Mouse (Mus musculus): ENCODE results near the gene Fbh1. TPM values are rescaled to one million over a fixed set of nuclear protein-coding genes. Genes with fewer than 3 reads are reported as not detected.
"Not testable (repeated sequence)": the region's sequence is repeated elsewhere in the genome, so short reads cannot be mapped to it uniquely, and the experiment has no call there.

Gene Fbh1
- polyA plus RNA-seq, 1 experiment, result 101 TPM

DNA sequence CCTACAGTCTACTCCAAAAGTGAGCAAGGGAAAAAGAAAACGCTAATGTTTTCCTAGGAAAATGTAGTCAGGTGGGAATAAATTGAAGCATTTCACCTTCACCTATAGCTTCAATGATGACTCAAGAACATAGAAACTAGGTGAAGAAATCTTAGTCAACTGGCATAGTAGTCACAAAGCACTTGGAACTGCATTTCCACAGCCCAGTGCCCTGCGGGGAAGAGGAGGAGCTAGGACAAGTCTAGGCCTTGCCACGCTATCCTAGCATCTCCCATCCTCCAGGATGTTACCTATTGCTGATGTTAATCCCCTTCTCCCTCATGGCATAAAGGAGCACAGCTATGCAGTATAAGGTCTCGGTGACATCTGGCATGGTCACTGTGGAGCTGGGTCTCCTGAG lies 14.8 kb downstream of the Fbh1 start:
- H3K27ac ChIP-seq (replicated peaks; ENCODE audit: low read depth, low read length), result no peak overlapping the region
- H3K4me1 ChIP-seq (ENCODE audit: control insufficient read depth, insufficient read depth, insufficient read length, low read length), result no peaks in the 10 kb centered on the region
- H3K4me3 ChIP-seq (ENCODE audit: insufficient read depth, low read depth, low read length), result no peak overlapping the region

DNA sequence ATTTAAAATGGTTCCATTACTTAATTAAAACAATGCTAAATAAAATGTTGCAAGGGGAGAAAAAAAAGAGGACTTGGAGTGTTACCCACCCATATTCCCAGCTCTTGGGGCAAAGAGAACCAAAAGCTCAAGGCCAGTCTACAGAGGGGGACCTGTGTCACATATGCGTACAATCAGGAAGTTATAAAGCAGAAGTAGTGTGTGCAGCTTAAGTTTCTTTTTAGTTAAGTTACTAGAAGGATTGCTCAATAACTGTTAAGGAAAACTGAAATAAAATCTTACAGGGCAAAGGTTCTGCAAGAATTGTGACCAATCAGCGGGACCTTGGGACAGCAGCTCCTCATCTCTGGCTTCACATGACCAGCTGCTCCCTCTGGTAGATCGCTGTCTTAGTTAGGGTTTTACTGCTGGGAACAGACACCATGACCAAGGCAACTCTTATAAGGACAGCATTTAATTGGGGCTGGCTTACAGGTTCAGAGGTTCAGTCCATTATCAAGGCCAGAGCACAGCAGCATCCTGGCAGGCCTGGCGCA lies 37.8 kb downstream of the Fbh1 start:
- Histone ChIP-seq H3K27ac (replicated peaks; ENCODE audit: low read depth, low read length) (0 out of 2 replicates have a peak overlapping the region, but pooled peaks have one; percentile 19), H3K4me1 (ENCODE audit: control insufficient read depth, insufficient read depth, insufficient read length, low read length) (no peaks in the 10 kb centered on the region; the same call in 1 of the 2 replicates), H3K4me3 (ENCODE audit: insufficient read depth, low read depth, low read length) (no peak overlapping the region)

DNA sequence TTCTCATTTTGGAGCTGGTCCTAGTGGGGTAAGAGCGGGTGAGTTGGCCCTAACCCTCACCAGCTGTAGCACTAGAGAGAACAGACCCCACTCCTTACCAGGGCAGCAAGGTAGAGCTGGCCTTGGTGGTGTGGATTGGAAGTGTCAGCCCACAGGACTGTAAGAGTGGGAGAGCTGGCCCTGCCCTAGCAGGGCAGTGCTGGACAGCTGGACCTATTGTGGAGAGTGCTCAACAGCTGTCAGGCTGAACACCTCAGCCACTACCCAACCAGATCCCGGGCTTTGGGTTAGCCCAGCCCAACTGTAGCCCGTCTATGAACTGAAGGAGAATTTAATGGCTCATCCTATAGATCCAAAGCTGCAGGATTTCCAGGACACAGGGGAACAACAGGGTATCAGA lies 38.6 kb downstream of the Fbh1 start:
- no peak overlapping the region for H3K27ac ChIP-seq (replicated peaks; ENCODE audit: low read depth, low read length)
- no peaks in the 10 kb centered on the region; the same call in 1 of the 2 replicates for H3K4me1 ChIP-seq (ENCODE audit: control insufficient read depth, insufficient read depth, insufficient read length, low read length)
- no peak overlapping the region for H3K4me3 ChIP-seq (ENCODE audit: insufficient read depth, low read depth, low read length)

GRCm38 (mm10) chr2:11735853-11736252 lies 41.5 kb downstream of the Fbh1 start:
- no peaks in the 10 kb centered on the region; the same call in 1 of the 2 replicates for H3K4me1 ChIP-seq (ENCODE audit: control insufficient read depth, insufficient read depth, insufficient read length, low read length)
- H3K27ac ChIP-seq (replicated peaks; ENCODE audit: low read depth, low read length), result 0 out of 2 replicates have a peak overlapping the region, but pooled peaks have one; percentile 34
- H3K4me3 ChIP-seq (ENCODE audit: insufficient read depth, low read depth, low read length), result no peak overlapping the region

- Histone ChIP-seq H3K4me3 (ENCODE audit: insufficient read depth, low read depth, low read length) (no peak overlapping the region), H3K27ac (replicated peaks; ENCODE audit: low read depth, low read length) (no peak overlapping the region), H3K4me1 (ENCODE audit: control insufficient read depth, insufficient read depth, insufficient read length, low read length) (no peaks in the 10 kb centered on the region; the same call in 1 of the 2 replicates)
Observed at GRCm38 (mm10) chr2:11732978-11733377, 44.4 kb downstream of the Fbh1 start.

DNA sequence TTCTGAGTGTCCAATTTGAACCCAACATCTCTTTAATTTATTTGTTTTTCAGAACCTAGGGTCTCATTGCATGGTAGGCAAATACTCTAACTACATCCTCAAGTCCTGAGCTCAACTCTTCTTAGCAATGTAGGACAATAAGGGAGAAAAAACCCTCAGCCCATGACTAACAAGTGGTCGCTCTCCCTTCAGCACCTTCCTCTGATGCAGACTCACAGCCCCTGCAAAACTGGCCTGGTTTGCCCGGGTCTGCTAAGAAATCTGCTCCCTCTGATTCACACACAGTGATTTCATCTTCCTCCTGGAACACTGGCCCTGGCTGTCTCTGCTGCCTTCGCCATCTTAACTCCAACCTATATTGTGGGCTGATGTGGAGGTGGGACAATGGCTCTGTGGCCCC lies 48.3 kb downstream of the Fbh1 start:
- Histone ChIP-seq H3K4me3 (ENCODE audit: insufficient read depth, low read depth, low read length) (no peak overlapping the region), H3K27ac (replicated peaks; ENCODE audit: low read depth, low read length) (peak overlapping the region; percentile 30; the same call in 1 of the 2 replicates), H3K4me1 (ENCODE audit: control insufficient read depth, insufficient read depth, insufficient read length, low read length) (no peaks in the 10 kb centered on the region; the same call in 1 of the 2 replicates)

GRCm38 (mm10) chr2:11727574-11727973 lies 49.8 kb downstream of the Fbh1 start:
- Histone ChIP-seq H3K27ac (replicated peaks; ENCODE audit: low read depth, low read length) (no peak overlapping the region), H3K4me3 (ENCODE audit: insufficient read depth, low read depth, low read length) (no peak overlapping the region), H3K4me1 (ENCODE audit: control insufficient read depth, insufficient read depth, insufficient read length, low read length) (no peaks in the 10 kb centered on the region; the same call in 1 of the 2 replicates)

DNA sequence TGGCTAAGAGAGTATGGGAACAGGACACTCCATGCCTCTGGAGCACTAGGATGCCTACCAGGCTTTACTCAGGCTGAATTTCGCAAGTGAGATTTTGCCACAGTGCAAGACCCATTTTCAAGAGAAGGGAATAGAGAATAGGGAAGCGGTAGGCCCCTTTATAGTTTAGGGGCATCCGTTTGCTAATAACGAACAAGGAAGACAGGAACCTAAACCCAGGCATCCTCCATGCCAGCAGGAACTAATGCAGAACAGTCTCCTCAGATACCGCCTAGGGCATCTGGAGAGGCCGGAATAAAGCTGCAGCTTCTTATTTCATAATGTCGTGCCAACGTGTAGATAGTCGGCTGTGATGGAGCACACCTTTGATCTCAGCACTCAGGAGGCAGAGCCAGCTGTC lies 54.8 kb downstream of the Fbh1 start:
- no peaks in the 10 kb centered on the region for H3K4me1 ChIP-seq (ENCODE audit: control insufficient read depth, insufficient read depth, insufficient read length, low read length)
- H3K27ac ChIP-seq (replicated peaks; ENCODE audit: low read depth, low read length), result no peak overlapping the region
- no peak overlapping the region for H3K4me3 ChIP-seq (ENCODE audit: insufficient read depth, low read depth, low read length)

DNA sequence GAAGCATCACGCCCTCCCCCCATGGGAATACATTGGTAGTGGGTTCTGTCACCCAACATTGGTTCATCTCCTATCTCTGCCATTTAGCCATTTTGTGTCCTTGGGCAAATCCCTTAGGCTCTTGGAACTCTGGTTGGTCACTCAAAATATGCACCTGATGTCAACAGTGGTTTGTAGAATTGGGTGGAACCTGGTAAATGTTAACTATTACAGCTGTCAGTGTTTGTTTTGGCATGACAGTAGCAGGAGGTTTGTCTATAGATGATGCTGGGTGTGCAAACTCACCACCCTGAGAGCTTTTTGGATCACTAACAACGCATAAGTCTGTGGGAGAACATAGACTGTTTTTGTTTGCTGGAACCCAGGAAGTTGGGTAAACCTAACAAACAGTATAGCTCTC lies 58.8 kb downstream of the Fbh1 start:
- no peak overlapping the region for H3K4me3 ChIP-seq (ENCODE audit: insufficient read depth, low read depth, low read length)
- peaks cover 3% of the 10 kb centered on the region for H3K4me1 ChIP-seq (ENCODE audit: control insufficient read depth, insufficient read depth, insufficient read length, low read length)
- H3K27ac ChIP-seq (replicated peaks; ENCODE audit: low read depth, low read length), result no peak overlapping the region

- no peak overlapping the region for H3K27ac ChIP-seq (replicated peaks; ENCODE audit: low read depth, low read length)
- peaks cover 15% of the 10 kb centered on the region for H3K4me1 ChIP-seq (ENCODE audit: control insufficient read depth, insufficient read depth, insufficient read length, low read length)
- H3K4me3 ChIP-seq (ENCODE audit: insufficient read depth, low read depth, low read length), result no peak overlapping the region
Observed at GRCm38 (mm10) chr2:11714535-11714934, 62.8 kb downstream of the Fbh1 start.

GRCm38 (mm10) chr2:11713021-11713420 lies 64.4 kb downstream of the Fbh1 start:
- peak overlapping the region; percentile 68 for H3K27ac ChIP-seq (replicated peaks; ENCODE audit: low read depth, low read length)
- H3K4me3 ChIP-seq (ENCODE audit: insufficient read depth, low read depth, low read length), result no peak overlapping the region
- H3K4me1 ChIP-seq (ENCODE audit: control insufficient read depth, insufficient read depth, insufficient read length, low read length), result peaks cover 15% of the 10 kb centered on the region

- Histone ChIP-seq H3K4me3 (ENCODE audit: insufficient read depth, low read depth, low read length) (no peak overlapping the region), H3K27ac (replicated peaks; ENCODE audit: low read depth, low read length) (peak overlapping the region; percentile 68), H3K4me1 (ENCODE audit: control insufficient read depth, insufficient read depth, insufficient read length, low read length) (peaks cover 15% of the 10 kb centered on the region)
Observed at GRCm38 (mm10) chr2:11712483-11712990, 64.8 kb downstream of the Fbh1 start.

- not testable (repeated sequence) for H3K27ac ChIP-seq (replicated peaks; ENCODE audit: low read depth, low read length); H3K4me3 ChIP-seq (ENCODE audit: insufficient read depth, low read depth, low read length)
- peaks cover 15% of the 10 kb centered on the region for H3K4me1 ChIP-seq (ENCODE audit: control insufficient read depth, insufficient read depth, insufficient read length, low read length)
Observed at GRCm38 (mm10) chr2:11710101-11710500, 67.3 kb downstream of the Fbh1 start.

DNA sequence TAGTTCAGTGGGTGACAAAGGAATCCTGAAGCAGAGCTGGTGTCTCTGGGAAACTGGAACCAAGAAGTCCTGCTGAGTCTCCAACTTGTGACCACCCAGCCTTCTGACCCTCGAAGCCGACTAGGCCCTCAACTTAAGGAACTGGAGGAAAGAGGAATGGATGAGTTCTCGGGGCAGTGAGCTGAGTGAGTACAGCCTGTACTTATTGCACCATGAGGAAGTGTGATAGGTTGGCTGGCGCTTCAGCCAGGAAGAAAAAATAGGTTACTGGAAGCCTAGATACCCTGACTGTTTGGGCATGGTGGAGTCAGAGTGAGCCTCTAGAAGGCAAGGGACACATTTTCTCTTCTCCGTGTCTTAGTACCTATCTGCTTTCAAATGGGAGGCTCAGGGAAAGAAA lies 68.8 kb downstream of the Fbh1 start:
- Histone ChIP-seq H3K27ac (replicated peaks; ENCODE audit: low read depth, low read length) (peak overlapping the region; percentile 88), H3K4me3 (ENCODE audit: insufficient read depth, low read depth, low read length) (peak overlapping the region; percentile 24), H3K4me1 (ENCODE audit: control insufficient read depth, insufficient read depth, insufficient read length, low read length) (peaks cover 14% of the 10 kb centered on the region)

DNA sequence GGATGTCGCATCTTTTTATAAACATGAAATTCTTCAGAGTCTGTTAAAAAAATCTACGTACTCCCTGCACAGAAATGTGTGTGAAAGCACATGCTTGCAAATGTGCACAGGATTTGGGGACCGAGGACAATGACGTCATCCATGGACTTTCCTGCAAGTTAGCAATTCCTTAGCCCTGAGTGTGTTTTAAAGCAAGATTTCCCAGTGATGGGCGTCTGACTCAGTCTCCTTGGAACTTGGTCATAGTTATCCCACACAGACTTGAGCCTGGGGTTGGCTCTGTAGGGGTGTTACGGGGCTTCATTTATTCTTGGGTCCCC lies 70.7 kb downstream of the Fbh1 start:
- H3K4me3 ChIP-seq (ENCODE audit: insufficient read depth, low read depth, low read length), result peak overlapping the region; percentile 98
- H3K27ac ChIP-seq (replicated peaks; ENCODE audit: low read depth, low read length), result peak overlapping the region; percentile 97
- H3K4me1 ChIP-seq (ENCODE audit: control insufficient read depth, insufficient read depth, insufficient read length, low read length), result 0 out of 2 replicates have a peak, but pooled peaks cover 3% of the 10 kb centered on the region

DNA sequence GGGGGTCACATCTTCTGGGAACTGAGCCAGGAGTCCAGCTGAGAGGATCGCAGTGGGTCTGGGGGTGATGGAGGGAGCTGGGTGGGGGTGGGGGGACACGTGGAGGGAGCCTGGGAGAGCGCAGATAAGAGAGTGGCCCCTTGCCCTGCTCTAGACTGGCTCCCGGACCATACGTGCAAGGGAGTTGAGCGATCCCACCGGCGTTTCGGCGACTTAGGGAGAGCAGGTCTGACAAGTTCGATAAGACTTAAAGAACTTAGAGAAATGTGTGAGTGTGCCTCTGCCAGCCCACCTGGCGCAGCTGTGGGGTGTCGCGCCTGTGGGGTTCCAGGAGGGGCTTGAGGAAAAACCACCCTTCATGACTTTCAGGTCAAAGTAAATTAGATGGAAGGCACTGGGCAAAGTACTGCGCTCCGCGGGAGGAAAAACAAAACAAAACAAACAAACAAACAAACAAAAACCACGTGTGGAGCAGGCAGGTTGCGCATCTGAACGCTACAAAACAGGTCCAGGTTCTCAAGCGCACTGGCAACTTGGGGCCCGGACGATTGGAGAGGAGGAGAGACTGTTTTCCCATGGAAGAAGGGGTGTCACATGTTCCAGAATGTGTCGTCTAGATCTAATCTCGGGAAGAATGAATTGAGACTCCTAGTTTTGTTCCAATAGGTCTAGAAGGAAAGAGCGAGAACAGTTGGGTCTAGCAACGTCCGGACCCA lies 71.2 kb downstream of the Fbh1 start:
- H3K27ac ChIP-seq (replicated peaks; ENCODE audit: low read depth, low read length), result peak overlapping the region; percentile 97
- H3K4me1 ChIP-seq (ENCODE audit: control insufficient read depth, insufficient read depth, insufficient read length, low read length), result 0 out of 2 replicates have a peak, but pooled peaks cover 3% of the 10 kb centered on the region
- H3K4me3 ChIP-seq (ENCODE audit: insufficient read depth, low read depth, low read length), result peak overlapping the region; percentile 98
